Mouse (Mus musculus) layer of hippocampus, adult 8-10 months (tissue): ENCODE measurements around the gene Gm8113. TPM values are rescaled to one million over a fixed set of nuclear protein-coding genes. Genes with fewer than 3 reads are reported as not detected.
"Not testable (repeated sequence)": the region's sequence is repeated elsewhere in the genome, so short reads cannot be mapped to it uniquely, and the experiment has no call there.

ENCODE experiments used
- DNase-seq, 2 experiments: peaks; one replicate each; pipeline ENCODE4 v3.0.0; 2022; ENCODE audit warnings: low spot score in 2 of 2
- total RNA-seq, 4 experiments: library from RNA; stranded (reverse); gene quantifications; 2 replicates each; pipeline ENCODE4 v1.2.4; 2022

Gene Gm8113
- under 1 TPM in 2 of 4 experiments, not detected in 2; 0.16 to 0.28 TPM for total RNA-seq

GRCm38 (mm10) chr14:43924688-43925403 lies at the start of gene Gm8113:
Gene Gm8113, plus strand, starts transcription at chr14:43925390.
- peak; percentile 6 to 53 for DNase-seq

GRCm38 (mm10) chr14:43875417-43875816 lies 49.8 kb upstream of the Gm8113 start, which contains the start of gene Ear1:
Gene Ear1, minus strand, starts transcription at chr14:43875517.
- DNase-seq = not testable (repeated sequence)

- not testable (repeated sequence) for DNase-seq
Measured at GRCm38 (mm10) chr14:43877789-43878188, 47.4 kb upstream of the Gm8113 start.

GRCm38 (mm10) chr14:43879966-43880545 lies 45.1 kb upstream of the Gm8113 start:
- not testable (repeated sequence) for DNase-seq

- DNase-seq = not testable (repeated sequence)
Measured at GRCm38 (mm10) chr14:43886235-43886634, 39.0 kb upstream of the Gm8113 start.

GRCm38 (mm10) chr14:43891288-43891687 lies 33.9 kb upstream of the Gm8113 start:
- DNase-seq = not testable (repeated sequence)

- peak in 1 of 2 experiments; percentile 1 for DNase-seq
Measured at GRCm38 (mm10) chr14:43895357-43895756, 29.8 kb upstream of the Gm8113 start.

GRCm38 (mm10) chr14:43898577-43898976 lies 26.6 kb upstream of the Gm8113 start:
- DNase-seq = not testable (repeated sequence)

GRCm38 (mm10) chr14:43918214-43918613 lies 7.0 kb upstream of the Gm8113 start:
- DNase-seq = not testable (repeated sequence)

GRCm38 (mm10) chr14:43923459-43923858 lies 1.7 kb upstream of the Gm8113 start, which contains the start of gene Ear10:
Gene Ear10, minus strand, starts transcription at chr14:43923559.
- DNase-seq = not testable (repeated sequence)

- not testable (repeated sequence) for DNase-seq
Measured at GRCm38 (mm10) chr14:43925404-43925950, 287 bp downstream of the Gm8113 start.

GRCm38 (mm10) chr14:43932991-43933390 lies 7.8 kb downstream of the Gm8113 start:
- peak in 1 of 2 experiments; percentile 27 for DNase-seq

- DNase-seq = not testable (repeated sequence)
Measured at GRCm38 (mm10) chr14:43933399-43933798, 8.2 kb downstream of the Gm8113 start.

- not testable (repeated sequence) for DNase-seq
Measured at GRCm38 (mm10) chr14:43953382-43953781, 28.2 kb downstream of the Gm8113 start.

GRCm38 (mm10) chr14:43955074-43955473 lies 29.9 kb downstream of the Gm8113 start:
- DNase-seq = not testable (repeated sequence)

- not testable (repeated sequence) for DNase-seq
Measured at GRCm38 (mm10) chr14:43956769-43957168, 31.6 kb downstream of the Gm8113 start, which contains the start of gene Ang5. Gene Ang5, plus strand, starts transcription at chr14:43957069.

Other genes starting within 250 kb of the Gm8113 start
- not detected for gene Gm8165, start 248.2 kb upstream of the Gm8113 start, total RNA-seq
- gene Gm7324, start 227.6 kb upstream of the Gm8113 start, total RNA-seq = 1 to 10 TPM in 3 of 4 experiments, under 1 TPM in 1; 0.76 to 3.1 (median 2.0) TPM
- gene Gm16506, start 197.9 kb upstream of the Gm8113 start, total RNA-seq = not detected
- not detected for gene Gm6526, start 177.5 kb upstream of the Gm8113 start, total RNA-seq
- gene Gm8180, start 140.6 kb upstream of the Gm8113 start, total RNA-seq = not detected
- not detected for gene Ear1, start 49.9 kb upstream of the Gm8113 start, total RNA-seq
- not detected for gene Ear10, start 1.8 kb upstream of the Gm8113 start, total RNA-seq
- gene Ang5, start 31.7 kb downstream of the Gm8113 start, total RNA-seq = not detected
- not detected for gene Ang6, start 76.9 kb downstream of the Gm8113 start, total RNA-seq
- gene Ear2, start 177.3 kb downstream of the Gm8113 start, total RNA-seq = not detected
- not detected for gene Gm3327, start 198.5 kb downstream of the Gm8113 start, total RNA-seq